Mouse (Mus musculus): ENCODE results near the gene Slc16a8. TPM values are rescaled to one million over a fixed set of nuclear protein-coding genes. Genes with fewer than 3 reads are reported as not detected.

Gene Slc16a8
- polyA plus RNA-seq, 1 experiment, result not detected

- H3K4me1 ChIP-seq (ENCODE audit: control insufficient read depth, insufficient read depth, low read length), result peaks cover 10% of the 10 kb centered on the region
- H3K36me3 ChIP-seq (ENCODE audit: control insufficient read depth, insufficient read depth, low read length), result no peaks in the 10 kb centered on the region
- no peak overlapping the region for H3K4me3 ChIP-seq (ENCODE audit: control insufficient read depth, low read depth, low read length)
- TF ChIP-seq POLR2A (IDR thresholded peaks at IDR 0.05; ENCODE audit: control insufficient read depth, low read depth, low read length), result no peak
- TF ChIP-seq CTCF (IDR thresholded peaks at IDR 0.05; ENCODE audit: control insufficient read depth, insufficient read depth, insufficient replicate concordance, low read depth, low read length), result no peak
- peaks cover 2% of the 10 kb centered on the region; the same call in 1 of the 2 replicates for H3K27me3 ChIP-seq (ENCODE audit: control insufficient read depth, insufficient read depth, low read length)
- no peak overlapping the region for H3K27ac ChIP-seq (ENCODE audit: control insufficient read depth, insufficient read depth, low read depth, low read length)
These were observed 9.2 kb upstream of the Slc16a8 start for GRCm38 (mm10) chr15:79263726-79264125.

- no peak for TF ChIP-seq CTCF (IDR thresholded peaks at IDR 0.05; ENCODE audit: control insufficient read depth, insufficient read depth, insufficient replicate concordance, low read depth, low read length)
- no peak for TF ChIP-seq POLR2A (IDR thresholded peaks at IDR 0.05; ENCODE audit: control insufficient read depth, low read depth, low read length)
- Histone ChIP-seq H3K4me1 (ENCODE audit: control insufficient read depth, insufficient read depth, low read length) (peaks cover 12% of the 10 kb centered on the region), H3K4me3 (ENCODE audit: control insufficient read depth, low read depth, low read length) (no peak overlapping the region), H3K27ac (ENCODE audit: control insufficient read depth, insufficient read depth, low read depth, low read length) (no peak overlapping the region), H3K36me3 (ENCODE audit: control insufficient read depth, insufficient read depth, low read length) (no peaks in the 10 kb centered on the region), H3K27me3 (ENCODE audit: control insufficient read depth, insufficient read depth, low read length) (peaks cover 2% of the 10 kb centered on the region; the same call in 1 of the 2 replicates)
These were observed 8.3 kb upstream of the Slc16a8 start for GRCm38 (mm10) chr15:79262786-79263309.

- Histone ChIP-seq H3K27me3 (ENCODE audit: control insufficient read depth, insufficient read depth, low read length) (peaks cover 2% of the 10 kb centered on the region; the same call in 1 of the 2 replicates), H3K4me3 (ENCODE audit: control insufficient read depth, low read depth, low read length) (no peak overlapping the region)
These were observed 7.8 kb upstream of the Slc16a8 start for GRCm38 (mm10) chr15:79262375-79262774.

GRCm38 (mm10) chr15:79261757-79262156 is 7.2 kb upstream of the Slc16a8 start:
- TF ChIP-seq POLR2A (IDR thresholded peaks at IDR 0.05; ENCODE audit: control insufficient read depth, low read depth, low read length) (no peak), CTCF (IDR thresholded peaks at IDR 0.05; ENCODE audit: control insufficient read depth, insufficient read depth, insufficient replicate concordance, low read depth, low read length) (no peak)
- H3K27ac ChIP-seq (ENCODE audit: control insufficient read depth, insufficient read depth, low read depth, low read length), result no peak overlapping the region
- peaks cover 2% of the 10 kb centered on the region; the same call in 1 of the 2 replicates for H3K27me3 ChIP-seq (ENCODE audit: control insufficient read depth, insufficient read depth, low read length)
- H3K4me3 ChIP-seq (ENCODE audit: control insufficient read depth, low read depth, low read length), result peak overlapping the region; percentile 23
- H3K4me1 ChIP-seq (ENCODE audit: control insufficient read depth, insufficient read depth, low read length), result peaks cover 12% of the 10 kb centered on the region
- no peaks in the 10 kb centered on the region for H3K36me3 ChIP-seq (ENCODE audit: control insufficient read depth, insufficient read depth, low read length)

More at GRCm38 (mm10) chr15:79262375-79262774, 7.8 kb upstream of the Slc16a8 start:
- TF ChIP-seq CTCF (IDR thresholded peaks at IDR 0.05; ENCODE audit: control insufficient read depth, insufficient read depth, insufficient replicate concordance, low read depth, low read length), result no peak
- no peak for TF ChIP-seq POLR2A (IDR thresholded peaks at IDR 0.05; ENCODE audit: control insufficient read depth, low read depth, low read length)
- Histone ChIP-seq H3K27ac (ENCODE audit: control insufficient read depth, insufficient read depth, low read depth, low read length) (no peak overlapping the region), H3K4me1 (ENCODE audit: control insufficient read depth, insufficient read depth, low read length) (peaks cover 12% of the 10 kb centered on the region), H3K36me3 (ENCODE audit: control insufficient read depth, insufficient read depth, low read length) (no peaks in the 10 kb centered on the region)

GRCm38 (mm10) chr15:79261095-79261725 is 6.6 kb upstream of the Slc16a8 start:
- H3K4me3 ChIP-seq (ENCODE audit: control insufficient read depth, low read depth, low read length), result peak overlapping the region; percentile 39
- peaks cover 2% of the 10 kb centered on the region; the same call in 1 of the 2 replicates for H3K27me3 ChIP-seq (ENCODE audit: control insufficient read depth, insufficient read depth, low read length)
- H3K36me3 ChIP-seq (ENCODE audit: control insufficient read depth, insufficient read depth, low read length), result no peaks in the 10 kb centered on the region
- no peak overlapping the region for H3K27ac ChIP-seq (ENCODE audit: control insufficient read depth, insufficient read depth, low read depth, low read length)
- TF ChIP-seq CTCF (IDR thresholded peaks at IDR 0.05; ENCODE audit: control insufficient read depth, insufficient read depth, insufficient replicate concordance, low read depth, low read length), result no peak
- TF ChIP-seq POLR2A (IDR thresholded peaks at IDR 0.05; ENCODE audit: control insufficient read depth, low read depth, low read length), result no peak
- H3K4me1 ChIP-seq (ENCODE audit: control insufficient read depth, insufficient read depth, low read length), result peaks cover 12% of the 10 kb centered on the region

- Histone ChIP-seq H3K4me1 (ENCODE audit: control insufficient read depth, insufficient read depth, low read length) (peaks cover 18% of the 10 kb centered on the region), H3K27me3 (ENCODE audit: control insufficient read depth, insufficient read depth, low read length) (peaks cover 2% of the 10 kb centered on the region; the same call in 1 of the 2 replicates), H3K4me3 (ENCODE audit: control insufficient read depth, low read depth, low read length) (no peak overlapping the region)
These were observed 4.0 kb upstream of the Slc16a8 start for GRCm38 (mm10) chr15:79258521-79258920.

GRCm38 (mm10) chr15:79252580-79252979 is 2.0 kb downstream of the Slc16a8 start:
- H3K4me3 ChIP-seq (ENCODE audit: control insufficient read depth, low read depth, low read length), result no peak overlapping the region
- no peaks in the 10 kb centered on the region for H3K27me3 ChIP-seq (ENCODE audit: control insufficient read depth, insufficient read depth, low read length)
- H3K36me3 ChIP-seq (ENCODE audit: control insufficient read depth, insufficient read depth, low read length), result no peaks in the 10 kb centered on the region; the same call in 1 of the 2 replicates
- TF ChIP-seq POLR2A (IDR thresholded peaks at IDR 0.05; ENCODE audit: control insufficient read depth, low read depth, low read length) (no peak), CTCF (IDR thresholded peaks at IDR 0.05; ENCODE audit: control insufficient read depth, insufficient read depth, insufficient replicate concordance, low read depth, low read length) (no peak)
- peaks cover 22% of the 10 kb centered on the region for H3K4me1 ChIP-seq (ENCODE audit: control insufficient read depth, insufficient read depth, low read length)
- no peak overlapping the region for H3K27ac ChIP-seq (ENCODE audit: control insufficient read depth, insufficient read depth, low read depth, low read length)

More at GRCm38 (mm10) chr15:79258521-79258920, 4.0 kb upstream of the Slc16a8 start:
- TF ChIP-seq POLR2A (IDR thresholded peaks at IDR 0.05; ENCODE audit: control insufficient read depth, low read depth, low read length), result no peak
- no peak for TF ChIP-seq CTCF (IDR thresholded peaks at IDR 0.05; ENCODE audit: control insufficient read depth, insufficient read depth, insufficient replicate concordance, low read depth, low read length)
- H3K27ac ChIP-seq (ENCODE audit: control insufficient read depth, insufficient read depth, low read depth, low read length), result no peak overlapping the region
- H3K36me3 ChIP-seq (ENCODE audit: control insufficient read depth, insufficient read depth, low read length), result no peaks in the 10 kb centered on the region

Data from testis, adult 2 months (tissue).